Mouse (Mus musculus) heart, postnatal 0 days (tissue): ENCODE results near the gene Mchr1.

ENCODE experiments used
- CTCF ChIP-seq: IDR thresholded peaks from 2 replicates; pipeline ENCODE4 v1.5.1; 2016; ENCODE audit warnings: antibody characterized with exemption, control low read depth, low read depth
- EP300 ChIP-seq: IDR thresholded peaks from 2 replicates; pipeline ENCODE4 v1.6.1; 2016; ENCODE audit warnings: antibody characterized with exemption, low read depth

DNA sequence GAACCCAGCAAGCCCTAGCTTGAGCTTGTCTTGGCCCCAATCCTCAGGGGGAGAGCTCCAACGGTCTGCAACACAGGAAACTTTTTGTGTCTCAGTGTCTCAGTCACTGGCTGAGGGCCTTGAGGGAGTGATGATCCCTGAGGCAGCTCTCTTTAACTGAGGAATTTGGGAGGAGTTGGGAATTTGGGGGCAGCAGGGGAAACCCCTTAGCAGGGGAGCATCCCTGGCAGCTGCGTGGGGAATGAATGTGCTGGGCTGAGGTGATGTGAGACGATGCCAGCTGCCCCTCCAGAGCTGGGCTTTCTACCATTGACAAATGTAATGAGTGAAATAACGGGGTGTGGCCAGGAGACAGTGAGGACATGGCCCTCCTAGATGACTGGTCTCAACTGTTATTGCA lies 39.9 kb upstream of the Mchr1 start:
- TF ChIP-seq CTCF, result no peak
- TF ChIP-seq EP300, result no peak
